Mouse (Mus musculus): ENCODE results near the gene Dhx9. TPM values are rescaled to one million over a fixed set of nuclear protein-coding genes. Genes with fewer than 3 reads are reported as not detected.

Gene Dhx9
- polyA plus RNA-seq, 2 experiments = 9.8 to 52.5 TPM

GRCm38 (mm10) chr1:153440752-153441151 lies 46.7 kb downstream of the Dhx9 start:
- Histone ChIP-seq H3K27me3 (ENCODE audit: control insufficient read depth, insufficient read depth, low read length) (no peaks in the 10 kb centered on the region), H3K36me3 (replicated peaks; ENCODE audit: control insufficient read depth, insufficient read depth, low read depth) (no peaks in the 10 kb centered on the region), H3K9me3 (ENCODE audit: control insufficient read depth, low read length) (no peaks in the 10 kb centered on the region), H3K27ac (no peak overlapping the region), H3K4me3 (ENCODE audit: insufficient read depth in 1 of 2, low read depth in 2 of 2, low read length in 2 of 2) (no peak overlapping the region), H3K9ac (replicated peaks) (no peak overlapping the region), H3K4me2 (ENCODE audit: low read depth) (no peak overlapping the region), H3K4me1 (replicated peaks; ENCODE audit: control insufficient read depth in 2 of 2, insufficient read depth in 2 of 2, low read length in 1 of 2) (no peaks in the 10 kb centered on the region)
- DNase-seq (ENCODE audit: low read depth in 3 of 3, low spot score in 3 of 3) (no peak), ATAC-seq (ENCODE audit: insufficient read depth) (no peak)
- WGBS (ENCODE audit: insufficient replicate concordance) = 60% methylated on average over 4 of the region's 4 CpGs
- no peak for TF ChIP-seq CTCF (IDR thresholded peaks at IDR 0.05; ENCODE audit: low read depth)
- no peak for TF ChIP-seq EP300 (IDR thresholded peaks at IDR 0.05; ENCODE audit: low read depth)

GRCm38 (mm10) chr1:153437536-153437935 lies 49.9 kb downstream of the Dhx9 start:
- ATAC-seq (ENCODE audit: insufficient read depth) (no peak), DNase-seq (ENCODE audit: low read depth in 3 of 3, low spot score in 3 of 3) (no peak)
- no peak overlapping the region for H3K27ac ChIP-seq
- H3K4me2 ChIP-seq (ENCODE audit: low read depth) = no peak overlapping the region
- WGBS (ENCODE audit: insufficient replicate concordance) = 79% methylated on average over 11 of the region's 11 CpGs
- H3K27me3 ChIP-seq (ENCODE audit: control insufficient read depth, insufficient read depth, low read length) = no peaks in the 10 kb centered on the region
- H3K9ac ChIP-seq (replicated peaks) = no peak overlapping the region
- H3K36me3 ChIP-seq (replicated peaks; ENCODE audit: control insufficient read depth, insufficient read depth, low read depth) = no peaks in the 10 kb centered on the region
- H3K4me1 ChIP-seq (replicated peaks; ENCODE audit: control insufficient read depth in 2 of 2, insufficient read depth in 2 of 2, low read length in 1 of 2) = no peaks in the 10 kb centered on the region
- H3K9me3 ChIP-seq (ENCODE audit: control insufficient read depth, low read length) = no peaks in the 10 kb centered on the region
- no peak overlapping the region for H3K4me3 ChIP-seq (ENCODE audit: insufficient read depth in 1 of 2, low read depth in 2 of 2, low read length in 2 of 2)
- TF ChIP-seq CTCF (IDR thresholded peaks at IDR 0.05; ENCODE audit: low read depth) (no peak), EP300 (IDR thresholded peaks at IDR 0.05; ENCODE audit: low read depth) (no peak)

GRCm38 (mm10) chr1:153433851-153434589 lies 53.4 kb downstream of the Dhx9 start:
- Histone ChIP-seq H3K4me3 (ENCODE audit: insufficient read depth in 1 of 2, low read depth in 2 of 2, low read length in 2 of 2) (no peak overlapping the region), H3K4me1 (replicated peaks; ENCODE audit: control insufficient read depth in 2 of 2, insufficient read depth in 2 of 2, low read length in 1 of 2) (no peaks in the 10 kb centered on the region), H3K27me3 (ENCODE audit: control insufficient read depth, insufficient read depth, low read length) (no peaks in the 10 kb centered on the region), H3K9me3 (ENCODE audit: control insufficient read depth, low read length) (no peaks in the 10 kb centered on the region), H3K27ac (no peak overlapping the region), H3K9ac (replicated peaks) (no peak overlapping the region), H3K4me2 (ENCODE audit: low read depth) (no peak overlapping the region), H3K36me3 (replicated peaks; ENCODE audit: control insufficient read depth, insufficient read depth, low read depth) (no peaks in the 10 kb centered on the region)
- TF ChIP-seq CTCF (IDR thresholded peaks at IDR 0.05; ENCODE audit: low read depth) (no peak), EP300 (IDR thresholded peaks at IDR 0.05; ENCODE audit: low read depth) (no peak)
- WGBS (ENCODE audit: insufficient replicate concordance) = 63% methylated on average over 5 of the region's 5 CpGs
- ATAC-seq (ENCODE audit: insufficient read depth) (no peak), DNase-seq (ENCODE audit: low read depth in 3 of 3, low spot score in 3 of 3) (no peak)

GRCm38 (mm10) chr1:153432329-153432728 lies 55.1 kb downstream of the Dhx9 start:
- DNase-seq (ENCODE audit: low read depth in 3 of 3, low spot score in 3 of 3) (no peak), ATAC-seq (ENCODE audit: insufficient read depth) (no peak)
- Histone ChIP-seq H3K4me3 (ENCODE audit: insufficient read depth in 1 of 2, low read depth in 2 of 2, low read length in 2 of 2) (no peak overlapping the region), H3K36me3 (replicated peaks; ENCODE audit: control insufficient read depth, insufficient read depth, low read depth) (no peaks in the 10 kb centered on the region), H3K4me1 (replicated peaks; ENCODE audit: control insufficient read depth in 2 of 2, insufficient read depth in 2 of 2, low read length in 1 of 2) (no peaks in the 10 kb centered on the region), H3K9me3 (ENCODE audit: control insufficient read depth, low read length) (no peaks in the 10 kb centered on the region), H3K27ac (no peak overlapping the region), H3K4me2 (ENCODE audit: low read depth) (no peak overlapping the region), H3K9ac (replicated peaks) (no peak overlapping the region), H3K27me3 (ENCODE audit: control insufficient read depth, insufficient read depth, low read length) (no peaks in the 10 kb centered on the region)
- 85% methylated on average over 2 of the region's 2 CpGs for WGBS (ENCODE audit: insufficient replicate concordance)
- no peak for TF ChIP-seq CTCF (IDR thresholded peaks at IDR 0.05; ENCODE audit: low read depth)
- TF ChIP-seq EP300 (IDR thresholded peaks at IDR 0.05; ENCODE audit: low read depth) = no peak

- no peak for TF ChIP-seq EP300 (IDR thresholded peaks at IDR 0.05; ENCODE audit: low read depth)
- no peak for TF ChIP-seq CTCF (IDR thresholded peaks at IDR 0.05; ENCODE audit: low read depth)
- DNase-seq (ENCODE audit: low read depth in 3 of 3, low spot score in 3 of 3) (no peak), ATAC-seq (ENCODE audit: insufficient read depth) (no peak)
- WGBS (ENCODE audit: insufficient replicate concordance) = 34% methylated on average over 10 of the region's 10 CpGs
- Histone ChIP-seq H3K36me3 (replicated peaks; ENCODE audit: control insufficient read depth, insufficient read depth, low read depth) (no peaks in the 10 kb centered on the region), H3K4me3 (ENCODE audit: insufficient read depth in 1 of 2, low read depth in 2 of 2, low read length in 2 of 2) (no peak overlapping the region), H3K4me1 (replicated peaks; ENCODE audit: control insufficient read depth in 2 of 2, insufficient read depth in 2 of 2, low read length in 1 of 2) (no peaks in the 10 kb centered on the region), H3K27me3 (ENCODE audit: control insufficient read depth, insufficient read depth, low read length) (no peaks in the 10 kb centered on the region), H3K4me2 (ENCODE audit: low read depth) (no peak overlapping the region), H3K27ac (no peak overlapping the region), H3K9me3 (ENCODE audit: control insufficient read depth, low read length) (no peaks in the 10 kb centered on the region), H3K9ac (replicated peaks) (no peak overlapping the region)
Measured at GRCm38 (mm10) chr1:153431701-153432100, 55.8 kb downstream of the Dhx9 start.

Measured in liver, embryonic 14.5 days (tissue).